Mouse (Mus musculus): ENCODE data around the gene Ralgds.
"Not testable (repeated sequence)": the region's sequence is repeated elsewhere in the genome, so short reads cannot be mapped to it uniquely, and the experiment has no call there.

Gene Ralgds

GRCm38 (mm10) chr2:28512798-28513401, at the start of gene Ralgds:
Ralgds (plus strand) TSS chr2:28513125.
- in situ Hi-C loops (cut with MboI): no loop called here

- in situ Hi-C loops (cut with MboI): no loop called here
These were observed 49.0 kb upstream of the Ralgds start for GRCm38 (mm10) chr2:28463919-28464318.

GRCm38 (mm10) chr2:28464919-28465318, 48.0 kb upstream of the Ralgds start:
- in situ Hi-C loops (cut with MboI): no loop called here

GRCm38 (mm10) chr2:28465836-28466518, 46.9 kb upstream of the Ralgds start, which contains the start of gene 1700007K13Rik:
1700007K13Rik (minus strand) TSS chr2:28466332.
- in situ Hi-C loops (cut with MboI): no loop called here

GRCm38 (mm10) chr2:28467860-28468485, 45.0 kb upstream of the Ralgds start, which contains the start of gene Mrps2:
Mrps2 (plus strand) TSS chr2:28468066.
- in situ Hi-C loops (cut with MboI): no loop called here

GRCm38 (mm10) chr2:28468486-28469225, 44.3 kb upstream of the Ralgds start:
- in situ Hi-C loops (cut with MboI): no loop called here

- in situ Hi-C loops (cut with MboI): no loop called here
These were observed 43.5 kb upstream of the Ralgds start for GRCm38 (mm10) chr2:28469461-28469860.

GRCm38 (mm10) chr2:28470591-28470990, 42.3 kb upstream of the Ralgds start:
- in situ Hi-C loops (cut with MboI): no loop called here

GRCm38 (mm10) chr2:28472011-28472410, 40.9 kb upstream of the Ralgds start:
- in situ Hi-C loops (cut with MboI): not testable (repeated sequence)

GRCm38 (mm10) chr2:28477993-28478392, 34.9 kb upstream of the Ralgds start:
- in situ Hi-C loops (cut with MboI): not testable (repeated sequence)

GRCm38 (mm10) chr2:28479208-28480204, 33.4 kb upstream of the Ralgds start:
- in situ Hi-C loops (cut with MboI): no loop called here

- in situ Hi-C loops (cut with MboI): no loop called here
These were observed 29.1 kb upstream of the Ralgds start for GRCm38 (mm10) chr2:28483861-28484260.

GRCm38 (mm10) chr2:28494521-28494920, 18.4 kb upstream of the Ralgds start:
- in situ Hi-C loops (cut with MboI): no loop called here

GRCm38 (mm10) chr2:28495207-28495756, 17.6 kb upstream of the Ralgds start:
- in situ Hi-C loops (cut with MboI): no loop called here

- in situ Hi-C loops (cut with MboI): no loop called here
These were observed 16.9 kb upstream of the Ralgds start for GRCm38 (mm10) chr2:28495801-28496595.

- in situ Hi-C loops (cut with MboI): no loop called here
These were observed 16.3 kb upstream of the Ralgds start, which contains the start of gene Gbgt1 for GRCm38 (mm10) chr2:28496671-28497070. Gbgt1 (plus strand) TSS chr2:28496891.

- in situ Hi-C loops (cut with MboI): no loop called here
These were observed 15.4 kb upstream of the Ralgds start for GRCm38 (mm10) chr2:28497561-28497960.

- in situ Hi-C loops (cut with MboI): no loop called here
These were observed 14.5 kb upstream of the Ralgds start for GRCm38 (mm10) chr2:28498431-28498830.

GRCm38 (mm10) chr2:28502987-28503386, 9.9 kb upstream of the Ralgds start:
- in situ Hi-C loops (cut with MboI): no loop called here

GRCm38 (mm10) chr2:28504676-28505075, 8.2 kb upstream of the Ralgds start:
- in situ Hi-C loops (cut with MboI): no loop called here
